Mouse (Mus musculus): Measurements from ENCODE around the gene Rfc4. TPM values are rescaled to one million over a fixed set of nuclear protein-coding genes. Genes with fewer than 3 reads are reported as not detected.

The Rfc4 gene
- polyA plus RNA-seq, 1 experiment from 2014 or later: 226 TPM

DNA sequence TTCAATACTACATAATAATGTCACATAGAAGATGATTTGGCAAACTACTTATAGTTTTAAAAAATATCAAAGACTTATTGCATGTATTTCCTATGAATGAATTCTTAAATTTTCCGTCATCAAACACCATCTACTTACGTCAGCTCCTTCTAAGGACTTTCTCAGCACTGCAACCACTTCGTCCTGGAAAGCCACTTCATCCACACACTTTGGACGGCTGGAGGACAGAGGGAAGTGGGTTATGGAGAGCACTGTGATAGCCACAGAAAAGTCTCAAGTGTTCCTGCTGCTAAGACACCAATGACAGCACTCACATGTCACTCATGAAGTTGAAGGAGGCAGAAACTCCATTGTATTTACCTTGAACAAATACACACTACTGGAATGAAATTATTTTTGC, 3.1 kb downstream of the Rfc4 start:
- H3K4me3 ChIP-seq: no peak overlapping the region
- H3K9me3 ChIP-seq (replicated peaks): no peaks in the 10 kb centered on the region
- H3K36me3 ChIP-seq: peaks cover 57% of the 10 kb centered on the region
- H3K27me3 ChIP-seq (ENCODE audit: low read depth, poor library complexity, severe bottlenecking): no peaks in the 10 kb centered on the region
- 94% methylated on average over 4 of the region's 4 CpGs for WGBS
- H3K27ac ChIP-seq: no peak overlapping the region
- no peak for DNase-seq (ENCODE audit: low spot score)
- H3K4me1 ChIP-seq: peaks cover 16% of the 10 kb centered on the region

- DNase-seq (ENCODE audit: low spot score): no peak
- no peak overlapping the region for H3K27ac ChIP-seq
- H3K9me3 ChIP-seq (replicated peaks): no peaks in the 10 kb centered on the region
- 94% methylated on average over 4 of the region's 4 CpGs for WGBS
- H3K36me3 ChIP-seq: peaks cover 68% of the 10 kb centered on the region
- peaks cover 6% of the 10 kb centered on the region for H3K4me1 ChIP-seq
- no peak overlapping the region for H3K4me3 ChIP-seq
- no peaks in the 10 kb centered on the region for H3K27me3 ChIP-seq (ENCODE audit: low read depth, poor library complexity, severe bottlenecking)
These were observed 4.4 kb downstream of the Rfc4 start for GRCm38 (mm10) chr16:23123104-23123503.

- no peak overlapping the region for H3K4me3 ChIP-seq
- H3K9me3 ChIP-seq (replicated peaks): no peaks in the 10 kb centered on the region
- H3K36me3 ChIP-seq: peaks cover 75% of the 10 kb centered on the region
- no peak for DNase-seq (ENCODE audit: low spot score)
- H3K27me3 ChIP-seq (ENCODE audit: low read depth, poor library complexity, severe bottlenecking): no peaks in the 10 kb centered on the region
- 94% methylated on average over 3 of the region's 3 CpGs for WGBS
- H3K27ac ChIP-seq: no peak overlapping the region
- peaks cover 6% of the 10 kb centered on the region for H3K4me1 ChIP-seq
These were observed 5.1 kb downstream of the Rfc4 start for GRCm38 (mm10) chr16:23122446-23122845.

DNA sequence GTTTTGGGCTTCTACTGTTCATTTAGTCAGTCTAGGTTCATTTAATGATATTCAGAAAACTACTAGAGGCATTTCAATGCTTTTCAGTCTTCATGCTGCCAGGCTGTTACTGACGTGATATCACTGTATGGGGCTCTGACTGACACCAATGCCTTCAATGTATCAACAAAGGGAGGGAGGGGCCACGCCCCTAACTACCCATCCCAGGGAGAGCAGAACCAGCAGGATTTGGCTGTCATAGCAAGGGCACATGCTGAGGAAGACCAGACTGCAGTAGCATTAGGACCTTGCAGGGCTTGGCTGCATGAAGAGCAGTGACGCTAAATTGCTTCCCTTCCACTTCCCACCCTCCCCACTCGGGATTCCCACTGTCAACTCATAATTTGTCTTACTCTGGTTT, 10.4 kb downstream of the Rfc4 start:
- Histone ChIP-seq H3K36me3 (peaks cover 94% of the 10 kb centered on the region), H3K27ac (no peak overlapping the region), H3K9me3 (replicated peaks) (no peaks in the 10 kb centered on the region), H3K27me3 (ENCODE audit: low read depth, poor library complexity, severe bottlenecking) (no peaks in the 10 kb centered on the region), H3K4me3 (no peak overlapping the region), H3K4me1 (no peaks in the 10 kb centered on the region)
- WGBS: 69% methylated on average over 4 of the region's 4 CpGs
- no peak for DNase-seq (ENCODE audit: low spot score)

GRCm38 (mm10) chr16:23115486-23115885, 12.1 kb downstream of the Rfc4 start:
- Histone ChIP-seq H3K4me3 (no peak overlapping the region), H3K4me1 (no peaks in the 10 kb centered on the region), H3K36me3 (peaks cover 94% of the 10 kb centered on the region), H3K27ac (no peak overlapping the region), H3K27me3 (ENCODE audit: low read depth, poor library complexity, severe bottlenecking) (no peaks in the 10 kb centered on the region), H3K9me3 (replicated peaks) (no peaks in the 10 kb centered on the region)
- WGBS: 87% methylated on average over 3 of the region's 3 CpGs
- DNase-seq (ENCODE audit: low spot score): no peak

- 74% methylated on average over 5 of the region's 5 CpGs for WGBS
- Histone ChIP-seq H3K9me3 (replicated peaks) (no peaks in the 10 kb centered on the region), H3K27me3 (ENCODE audit: low read depth, poor library complexity, severe bottlenecking) (no peaks in the 10 kb centered on the region), H3K27ac (no peak overlapping the region), H3K36me3 (peaks cover 94% of the 10 kb centered on the region), H3K4me1 (peaks cover 7% of the 10 kb centered on the region), H3K4me3 (no peak overlapping the region)
- no peak for DNase-seq (ENCODE audit: low spot score)
These were observed 13.0 kb downstream of the Rfc4 start for GRCm38 (mm10) chr16:23114339-23115171.

DNA sequence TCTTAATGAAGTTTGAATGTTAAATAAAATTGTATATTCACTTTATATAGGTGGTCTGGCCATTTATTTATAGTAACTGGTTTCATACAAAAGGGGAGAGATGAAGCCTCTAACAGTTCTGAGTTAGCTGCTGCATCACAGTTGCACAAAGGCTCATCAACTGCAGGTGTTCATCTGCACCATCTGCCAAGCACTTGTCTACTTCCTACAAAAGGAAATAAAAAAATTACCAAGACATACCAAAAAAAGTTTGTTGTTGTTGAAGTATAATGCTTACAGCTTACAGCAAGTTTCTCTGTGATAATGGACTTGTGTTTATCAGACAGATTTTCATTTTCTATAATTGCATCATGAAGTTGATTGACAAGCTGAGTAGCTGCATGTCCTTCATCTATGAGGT, 13.6 kb downstream of the Rfc4 start:
- Histone ChIP-seq H3K9me3 (replicated peaks) (no peaks in the 10 kb centered on the region), H3K4me3 (no peak overlapping the region), H3K36me3 (peaks cover 94% of the 10 kb centered on the region), H3K4me1 (peaks cover 14% of the 10 kb centered on the region), H3K27me3 (ENCODE audit: low read depth, poor library complexity, severe bottlenecking) (no peaks in the 10 kb centered on the region), H3K27ac (no peak overlapping the region)
- DNase-seq (ENCODE audit: low spot score): no peak

DNA sequence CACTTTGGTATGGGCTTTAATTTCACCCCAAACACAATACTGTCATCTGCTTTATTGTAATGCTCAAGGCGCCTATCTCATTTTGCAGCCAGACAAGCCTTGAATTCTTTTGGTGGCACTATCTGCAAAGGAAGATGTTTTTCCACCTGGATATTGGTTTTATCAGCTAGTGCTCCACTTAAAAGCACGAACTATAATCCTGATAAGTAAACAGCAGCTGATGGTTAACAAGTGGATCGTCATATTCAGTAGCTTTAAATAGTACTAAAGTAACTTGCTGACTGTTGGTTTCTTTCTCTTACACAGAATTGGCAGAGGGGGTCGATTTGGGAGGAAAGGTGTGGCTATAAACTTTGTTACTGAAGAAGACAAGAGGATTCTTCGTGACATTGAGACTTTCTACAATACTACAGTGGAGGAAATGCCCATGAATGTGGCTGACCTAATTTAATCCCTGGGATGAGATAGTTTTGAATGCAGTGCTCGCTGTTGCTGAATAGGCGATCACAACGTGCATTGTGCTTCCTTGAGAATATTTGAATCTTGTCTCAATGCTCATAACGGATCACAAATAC, 14.6 kb downstream of the Rfc4 start:
- peaks cover 14% of the 10 kb centered on the region for H3K4me1 ChIP-seq
- no peak for DNase-seq (ENCODE audit: low spot score)
- no peaks in the 10 kb centered on the region for H3K9me3 ChIP-seq (replicated peaks)
- H3K36me3 ChIP-seq: peaks cover 95% of the 10 kb centered on the region
- WGBS: 67% methylated on average over 9 of the region's 9 CpGs
- H3K27ac ChIP-seq: no peak overlapping the region
- no peaks in the 10 kb centered on the region for H3K27me3 ChIP-seq (ENCODE audit: low read depth, poor library complexity, severe bottlenecking)
- no peak overlapping the region for H3K4me3 ChIP-seq

DNA sequence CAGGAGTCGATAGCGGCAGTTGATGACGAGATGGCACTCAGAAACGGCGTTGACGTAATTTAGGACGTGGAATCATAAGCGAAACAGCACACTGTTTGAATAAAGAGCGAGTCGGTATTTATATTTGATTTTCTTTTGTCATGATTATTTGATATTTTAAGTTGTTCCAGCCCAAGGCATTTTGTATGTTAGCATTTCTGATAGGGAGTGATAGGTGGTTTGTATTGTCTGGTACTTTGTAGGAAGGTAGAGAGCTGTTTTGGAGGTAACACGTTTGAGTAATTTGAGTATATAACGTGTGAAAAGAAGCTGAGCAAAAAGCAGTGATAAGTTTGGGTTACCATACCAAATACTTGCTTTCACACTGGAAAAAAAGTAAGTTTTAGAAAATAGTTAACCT, 15.2 kb downstream of the Rfc4 start:
- H3K27ac ChIP-seq: no peak overlapping the region

GRCm38 (mm10) chr16:23109350-23110280, 17.9 kb downstream of the Rfc4 start:
- Histone ChIP-seq H3K4me1 (peaks cover 14% of the 10 kb centered on the region), H3K36me3 (peaks cover 62% of the 10 kb centered on the region)
- 68% methylated on average over 5 of the region's 5 CpGs for WGBS

More for the DNA sequence above, 15.2 kb downstream of the Rfc4 start:
- Histone ChIP-seq H3K27me3 (ENCODE audit: low read depth, poor library complexity, severe bottlenecking) (no peaks in the 10 kb centered on the region), H3K4me3 (no peak overlapping the region), H3K4me1 (peaks cover 14% of the 10 kb centered on the region), H3K36me3 (peaks cover 89% of the 10 kb centered on the region), H3K9me3 (replicated peaks) (no peaks in the 10 kb centered on the region)
- WGBS: 88% methylated on average over 12 of the region's 12 CpGs
- DNase-seq (ENCODE audit: low spot score): no peak

DNA sequence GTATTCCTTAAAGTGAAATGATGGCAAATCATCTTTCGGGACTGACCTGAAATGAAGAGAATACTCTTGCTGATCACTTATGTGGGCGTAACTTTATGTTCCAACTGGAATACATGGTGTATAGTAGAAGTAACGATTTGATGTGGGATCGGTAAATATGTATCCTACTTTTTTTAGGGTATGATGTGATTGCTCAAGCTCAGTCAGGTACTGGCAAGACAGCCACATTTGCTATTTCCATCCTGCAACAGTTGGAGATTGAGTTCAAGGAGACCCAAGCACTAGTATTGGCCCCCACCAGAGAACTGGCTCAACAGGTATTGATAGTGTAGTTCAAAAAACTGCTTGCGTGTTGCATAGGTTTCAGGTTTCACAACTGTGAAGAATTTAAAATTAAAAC, 18.6 kb downstream of the Rfc4 start:
- Histone ChIP-seq H3K4me3 (peak overlapping the region; percentile 96), H3K27ac (peak overlapping the region; percentile 99), H3K9me3 (replicated peaks) (no peaks in the 10 kb centered on the region), H3K27me3 (ENCODE audit: low read depth, poor library complexity, severe bottlenecking) (no peaks in the 10 kb centered on the region), H3K4me1 (peaks cover 14% of the 10 kb centered on the region), H3K36me3 (peaks cover 55% of the 10 kb centered on the region)
- WGBS: 7% methylated on average over 5 of the region's 5 CpGs
- DNase-seq (ENCODE audit: low spot score): no peak

More at GRCm38 (mm10) chr16:23109350-23110280, 17.9 kb downstream of the Rfc4 start:
- no peak for DNase-seq (ENCODE audit: low spot score)
- no peaks in the 10 kb centered on the region for H3K9me3 ChIP-seq (replicated peaks)
- peak overlapping the region; percentile 99; the same call in 1 of the 2 replicates for H3K27ac ChIP-seq
- H3K4me3 ChIP-seq: peak overlapping the region; percentile 96
- no peaks in the 10 kb centered on the region for H3K27me3 ChIP-seq (ENCODE audit: low read depth, poor library complexity, severe bottlenecking)

DNA sequence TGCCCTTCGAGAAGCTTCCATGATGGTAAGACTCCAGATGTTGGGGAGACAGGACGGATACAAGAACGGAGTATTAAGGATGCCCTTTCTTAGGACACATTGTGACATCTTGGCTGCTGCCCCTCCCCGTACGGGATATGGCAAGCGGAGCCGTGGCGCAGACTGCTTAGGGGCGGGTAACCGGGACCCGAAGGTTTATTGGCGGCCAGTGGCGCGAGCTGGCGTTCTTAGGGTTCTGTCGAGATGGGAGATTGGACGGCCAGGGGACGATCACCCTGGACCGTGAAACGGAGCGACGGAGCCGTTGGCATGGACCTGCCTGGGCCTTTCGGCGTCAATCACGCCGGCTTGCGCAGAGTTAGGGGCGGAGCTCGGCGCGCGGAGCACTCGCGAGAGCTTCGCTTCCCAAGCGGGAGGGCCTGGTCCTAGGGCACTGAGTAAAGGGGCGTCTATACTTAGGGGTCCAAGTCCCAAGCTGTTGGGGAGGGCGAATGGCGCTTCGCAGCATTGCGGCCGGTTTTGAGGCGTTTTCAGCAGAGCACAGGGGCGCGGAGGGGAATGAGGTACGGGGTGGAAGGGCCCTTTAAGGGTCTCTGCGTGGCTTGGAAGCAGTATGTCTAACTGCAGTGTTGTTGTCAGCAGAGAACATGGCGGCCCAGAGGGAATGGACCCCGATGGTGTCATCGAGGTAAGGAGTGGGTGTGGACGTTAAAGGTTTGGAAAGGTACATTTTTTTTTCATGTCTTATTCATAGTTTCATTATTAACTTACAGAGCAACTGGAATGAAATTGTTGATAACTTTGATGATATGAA, 19.4 kb downstream of the Rfc4 start:
- Histone ChIP-seq H3K4me1 (peaks cover 14% of the 10 kb centered on the region), H3K9me3 (replicated peaks) (no peaks in the 10 kb centered on the region), H3K27ac (peak overlapping the region; percentile 99), H3K27me3 (ENCODE audit: low read depth, poor library complexity, severe bottlenecking) (no peaks in the 10 kb centered on the region), H3K4me3 (peak overlapping the region; percentile 96), H3K36me3 (peaks cover 51% of the 10 kb centered on the region)
- under 1% methylated on average over 52 of the region's 52 CpGs for WGBS
- DNase-seq (ENCODE audit: low spot score): peak; percentile 81

All from limb, embryonic 10.5 days (tissue).